Mouse (Mus musculus): ENCODE results near the gene Gm8267.
"Not testable (repeated sequence)": the region's sequence is repeated elsewhere in the genome, so short reads cannot be mapped to it uniquely, and the experiment has no call there.

The Gm8267 gene

GRCm38 (mm10) chr14:44750240-44750639 lies at the start of gene Gm8267:
Gene Gm8267, minus strand, starts transcription at chr14:44750340.
- ATAC-seq (ENCODE audit: insufficient number of reproducible peaks, low FRiP score, low TSS enrichment): no peak

GRCm38 (mm10) chr14:44789537-44790382 lies 39.6 kb upstream of the Gm8267 start:
- ATAC-seq (ENCODE audit: insufficient number of reproducible peaks, low FRiP score, low TSS enrichment): not testable (repeated sequence)

- not testable (repeated sequence) for ATAC-seq (ENCODE audit: insufficient number of reproducible peaks, low FRiP score, low TSS enrichment)
Measured at GRCm38 (mm10) chr14:44742789-44743188, 7.4 kb downstream of the Gm8267 start.

- ATAC-seq (ENCODE audit: insufficient number of reproducible peaks, low FRiP score, low TSS enrichment): not testable (repeated sequence)
Measured at GRCm38 (mm10) chr14:44730711-44731110, 19.4 kb downstream of the Gm8267 start.

GRCm38 (mm10) chr14:44706356-44706755 lies 43.8 kb downstream of the Gm8267 start, which contains the start of gene Gm8257:
Gene Gm8257, minus strand, starts transcription at chr14:44706456.
- ATAC-seq (ENCODE audit: insufficient number of reproducible peaks, low FRiP score, low TSS enrichment): not testable (repeated sequence)
